Mouse (Mus musculus) heart, postnatal 0 days (tissue): ENCODE measurements around the gene Tbc1d20. TPM values are rescaled to one million over a fixed set of nuclear protein-coding genes. Genes with fewer than 3 reads are reported as not detected.

Experiments
- ATAC-seq: fragments of 200-750 bp; cut with Nextera tagmentation; 2 replicates; pipeline ENCODE4 v1.8.0; 2017; ENCODE audit warnings: low read depth, moderate number of reproducible peaks, moderate library complexity; ENCODE audit not compliant: insufficient read depth
- DNase-seq: peaks from one replicate; pipeline ENCODE4 v3.0.0-alpha.2; 2016; ENCODE audit warnings: low spot score
- H3K27ac ChIP-seq: fragments of 300-500 bp; sonication (generic); 2 replicates; pipeline ENCODE4 v1.5.1; 2014; ENCODE audit warnings: low read depth, mild to moderate bottlenecking
- H3K27me3 ChIP-seq: fragments of 300-500 bp; sonication (generic); 2 replicates; pipeline ENCODE4 v1.6.1; 2014; ENCODE audit warnings: low read length, mixed read lengths; ENCODE audit not compliant: control insufficient read depth, insufficient read depth
- H3K36me3 ChIP-seq: fragments of 300-500 bp; sonication (generic); replicated peaks from 2 replicates; pipeline ENCODE4 v1.6.1; 2014; ENCODE audit warnings: low read length, mixed read lengths; ENCODE audit not compliant: control insufficient read depth, insufficient read depth
- H3K4me1 ChIP-seq: fragments of 300-500 bp; sonication (generic); 2 replicates; pipeline ENCODE4 v1.6.1; 2014; ENCODE audit warnings: antibody characterized with exemption; ENCODE audit not compliant: control insufficient read depth, insufficient read depth
- H3K4me2 ChIP-seq: fragments of 300-500 bp; sonication (generic); 2 replicates; pipeline ENCODE4 v1.6.1; 2014; ENCODE audit warnings: low read depth, mild to moderate bottlenecking, low read length, moderate library complexity
- H3K4me3 ChIP-seq: fragments of 300-500 bp; sonication (generic); 2 replicates; pipeline ENCODE4 v1.5.1; 2014; ENCODE audit warnings: low read depth, low read length
- H3K9ac ChIP-seq: fragments of 300-500 bp; sonication (generic); replicated peaks from 2 replicates; pipeline ENCODE4 v1.6.1; 2014; ENCODE audit warnings: low read depth, low read length, mixed read lengths
- H3K9me3 ChIP-seq: fragments of 300-500 bp; sonication (generic); replicated peaks from 2 replicates; pipeline ENCODE4 v1.6.1; 2016; ENCODE audit warnings: low read length; ENCODE audit not compliant: control insufficient read depth
- CTCF ChIP-seq: IDR thresholded peaks from 2 replicates; pipeline ENCODE4 v1.5.1; 2016; ENCODE audit warnings: antibody characterized with exemption, control low read depth, low read depth
- EP300 ChIP-seq: IDR thresholded peaks from 2 replicates; pipeline ENCODE4 v1.6.1; 2016; ENCODE audit warnings: antibody characterized with exemption, low read depth
- WGBS: fragments of 180-500 bp; shearing (Covaris S2); extraction: QIAGEN DNeasy Blood & Tissue Kit; methylation state at CpG from one replicate; pipeline ENCODE4 v1.1.7; 2014; 5-methylcytosine and 5-hydroxymethylcytosine counted together
- polyA plus RNA-seq: library from polyadenylated mRNA; unstranded; fragments of >200 nt; fragmentation: Nextera tagmentation; extraction: Ambion mirVana; gene quantifications from 2 replicates; pipeline ENCODE4 v1.2.1, GENCODE M21; 2015
- total RNA-seq: library from RNA; depleted of rRNA; stranded (reverse); fragments of >200 nt; gene quantifications from 2 replicates; pipeline ENCODE4 v1.2.3, GENCODE M21; 2014; ENCODE audit warnings: low replicate concordance

The Tbc1d20 gene
- total and polyA plus RNA-seq, 2 experiments from 2014 or later: 22.8 to 65.8 TPM

- H3K4me1 ChIP-seq: no peaks in the 10 kb centered on the region
- under 1% methylated on average over 52 of the region's 52 CpGs for WGBS
- no peaks in the 10 kb centered on the region for H3K27me3 ChIP-seq
- H3K36me3 ChIP-seq: no peaks in the 10 kb centered on the region
- no peaks in the 10 kb centered on the region for H3K9me3 ChIP-seq
- DNase-seq (peak; percentile 83), ATAC-seq (peak; percentile 86)
- H3K27ac ChIP-seq: peak within 1 kb of the TSS; percentile 57
- H3K4me2 ChIP-seq: peak within 1 kb of the TSS; percentile 98
- TF ChIP-seq EP300: no peak
- TF ChIP-seq CTCF: peak; percentile 80
- H3K9ac ChIP-seq: peak within 1 kb of the TSS; percentile 71
- peak within 1 kb of the TSS; percentile 68 for H3K4me3 ChIP-seq
Observed at GRCm38 (mm10) chr2:152343329-152344213, 49.9 kb downstream of the Tbc1d20 start, which contains the start of gene Trib3. Gene Trib3 (minus strand): TSS chr2:152344032.

DNA sequence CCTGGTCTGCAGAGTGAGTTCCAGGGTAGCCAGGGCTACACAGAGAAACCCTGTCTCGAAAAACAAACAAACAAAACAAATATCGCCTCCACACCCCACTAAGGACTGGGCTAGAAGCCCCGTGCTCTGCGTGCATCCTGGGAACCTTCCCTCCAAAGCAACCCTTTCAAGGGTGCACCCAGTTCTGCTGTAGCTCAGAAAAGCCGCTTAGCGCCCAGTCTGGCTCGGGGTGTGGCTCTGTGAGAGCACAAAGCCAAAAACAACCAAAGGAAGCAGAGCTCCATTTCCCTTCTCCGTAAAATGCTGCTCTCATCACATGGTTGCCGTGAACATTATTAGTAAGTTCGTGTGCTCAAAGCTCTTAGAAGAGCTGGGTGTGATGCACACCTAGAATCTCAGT is 50.7 kb downstream of the Tbc1d20 start:
- Histone ChIP-seq H3K4me3 (peak overlapping the region; percentile 68), H3K36me3 (no peaks in the 10 kb centered on the region), H3K9ac (peak overlapping the region; percentile 71), H3K27me3 (no peaks in the 10 kb centered on the region), H3K27ac (peak overlapping the region; percentile 57), H3K4me1 (no peaks in the 10 kb centered on the region), H3K9me3 (no peaks in the 10 kb centered on the region), H3K4me2 (peak overlapping the region; percentile 98)
- TF ChIP-seq EP300 (no peak), CTCF (no peak)
- 0 out of 2 replicates have a peak, but pooled peaks have one; percentile 15 for ATAC-seq
- DNase-seq: no peak
- 10% methylated on average over 10 of the region's 10 CpGs for WGBS

GRCm38 (mm10) chr2:152344909-152345308 is 51.3 kb downstream of the Tbc1d20 start:
- Histone ChIP-seq H3K27me3 (no peaks in the 10 kb centered on the region), H3K9ac (no peak overlapping the region), H3K27ac (no peak overlapping the region), H3K4me1 (peaks cover 5% of the 10 kb centered on the region), H3K4me2 (no peak overlapping the region), H3K9me3 (no peaks in the 10 kb centered on the region), H3K36me3 (no peaks in the 10 kb centered on the region), H3K4me3 (no peak overlapping the region)
- TF ChIP-seq CTCF (no peak), EP300 (no peak)
- ATAC-seq (no peak), DNase-seq (no peak)
- 69% methylated on average over 5 of the region's 5 CpGs for WGBS

- TF ChIP-seq EP300: no peak
- TF ChIP-seq CTCF: no peak
- Histone ChIP-seq H3K4me1 (peaks cover 10% of the 10 kb centered on the region), H3K9me3 (no peaks in the 10 kb centered on the region), H3K27ac (no peak overlapping the region), H3K36me3 (no peaks in the 10 kb centered on the region), H3K9ac (no peak overlapping the region), H3K4me3 (no peak overlapping the region), H3K27me3 (no peaks in the 10 kb centered on the region), H3K4me2 (no peak overlapping the region)
- 73% methylated on average over 6 of the region's 6 CpGs for WGBS
- no peak for ATAC-seq
- no peak for DNase-seq
Observed at GRCm38 (mm10) chr2:152345393-152345792, 51.8 kb downstream of the Tbc1d20 start.

- Histone ChIP-seq H3K9me3 (no peaks in the 10 kb centered on the region), H3K27me3 (no peaks in the 10 kb centered on the region), H3K4me2 (no peak overlapping the region), H3K4me3 (no peak overlapping the region), H3K27ac (no peak overlapping the region), H3K4me1 (peaks cover 10% of the 10 kb centered on the region), H3K9ac (no peak overlapping the region), H3K36me3 (no peaks in the 10 kb centered on the region)
- ATAC-seq (no peak), DNase-seq (no peak)
- TF ChIP-seq CTCF: no peak
- TF ChIP-seq EP300: no peak
- 38% methylated on average over 9 of the region's 9 CpGs for WGBS
Observed at GRCm38 (mm10) chr2:152346776-152347465, 53.3 kb downstream of the Tbc1d20 start.
